13 mouse cellular contexts compared by ENCODE assay signal in genomic region chr4:135958354-135958753, GRCm38 (mm10). TPM values are rescaled to one million over a fixed set of nuclear protein-coding genes. Genes with fewer than 3 reads are reported as not detected.
DNase-seq lines count a peak whose midpoint lies in the region; ATAC-seq and TF ChIP-seq lines count a peak whose summit lies in the region.
"Had no signal": no experiment of that assay in that cellular context is flagged by ENCODE, and none has a peak within 500 bp of the region (broad histone marks: within the 10 kb centered on the region; RNA-seq: fewer than 3 reads in every experiment).

No protein-coding gene starts in this region.

- ATAC-seq in intestine, embryonic 16.5 days = peak; percentile 77
- peak; percentile 85 for ATAC-seq in liver, postnatal 0 days
- ATAC-seq in megakaryocyte progenitor cell, adult 5-6 weeks (replicated peaks; ENCODE audit: poor library complexity) = no peak

- intact Hi-C loops in heart, postnatal 36 days (cut with DNase I) = no loop called here

- no peaks in the 10 kb centered on the region for H3K9me3 ChIP-seq in intestine, embryonic 16.5 days (ENCODE audit: control insufficient read depth, low read length)
- no peaks in the 10 kb centered on the region for H3K9me3 ChIP-seq in liver, postnatal 0 days (ENCODE audit: low read length)
- H3K9me3 ChIP-seq: heart, embryonic 10.5 days; hindbrain, embryonic 15.5 days; limb, embryonic 13.5 days had no signal

- no peak for TF ChIP-seq CTCF in liver, postnatal 0 days (IDR thresholded peaks at IDR 0.05; ENCODE audit: low read depth)

- no peaks in the 10 kb centered on the region for H3K27me3 ChIP-seq in intestine, embryonic 16.5 days (replicated peaks; ENCODE audit: control insufficient read depth, insufficient read depth, low read length)
- no peaks in the 10 kb centered on the region for H3K27me3 ChIP-seq in liver, postnatal 0 days (ENCODE audit: insufficient read depth, low read length)
- H3K27me3 ChIP-seq: hindbrain, embryonic 15.5 days; limb, embryonic 13.5 days had no signal

- peak overlapping the region; percentile 45 for H3K4me2 ChIP-seq in intestine, embryonic 16.5 days (ENCODE audit: low read depth, low read length)
- peak overlapping the region; percentile 2; the same call in 1 of the 2 replicates for H3K4me2 ChIP-seq in liver, postnatal 0 days (ENCODE audit: low read depth, low read length)
- H3K4me2 ChIP-seq: hindbrain, embryonic 15.5 days; limb, embryonic 13.5 days had no signal

- H3K27ac ChIP-seq in intestine, embryonic 16.5 days (ENCODE audit: low read length) = peak overlapping the region; percentile 85
- H3K27ac ChIP-seq in liver, postnatal 0 days (ENCODE audit: low read depth) = peak overlapping the region; percentile 95
- H3K27ac ChIP-seq: heart, embryonic 10.5 days; hindbrain, embryonic 15.5 days; limb, embryonic 13.5 days; macrophage had no signal

- peaks cover 9% of the 10 kb centered on the region for H3K4me1 ChIP-seq in intestine, embryonic 16.5 days (ENCODE audit: control insufficient read depth, insufficient read depth, low read length)
- peaks cover 18% of the 10 kb centered on the region for H3K4me1 ChIP-seq in liver, postnatal 0 days (ENCODE audit: insufficient read depth)

- peak overlapping the region; percentile 25 for H3K4me3 ChIP-seq in intestine, embryonic 16.5 days (ENCODE audit: low read length)
- H3K4me3 ChIP-seq in liver, postnatal 0 days (ENCODE audit: low read depth, low read length) = no peak overlapping the region
- H3K4me3 ChIP-seq: heart, embryonic 10.5 days; hindbrain, embryonic 15.5 days; limb, embryonic 13.5 days; myocyte had no signal

- WGBS in intestine, embryonic 16.5 days = 47% methylated on average over 8 of the region's 8 CpGs
- WGBS in liver, postnatal 0 days (ENCODE audit: insufficient replicate concordance) = 64% methylated on average over 8 of the region's 8 CpGs

- peak overlapping the region; percentile 55 for H3K9ac ChIP-seq in intestine, embryonic 16.5 days (ENCODE audit: low read depth, low read length)
- H3K9ac ChIP-seq in liver, postnatal 0 days (replicated peaks) = no peak overlapping the region
- H3K9ac ChIP-seq: hindbrain, embryonic 15.5 days; limb, embryonic 13.5 days had no signal

- peak; percentile 41 for DNase-seq in cerebellum, adult 9-11 months
- DNase-seq in cerebellum, postnatal 14 days = no peak
- DNase-seq in kidney, postnatal 14 days = peak; percentile 84
- peak; percentile 80 for DNase-seq in liver, postnatal 0 days
- DNase-seq in frontal cortex, adult 2 months (ENCODE audit: extremely low spot score in 1 of 2, low spot score in 1 of 2) = no peak
- no peak for DNase-seq in heart, postnatal 36 days

- TF ChIP-seq EP300 in liver, postnatal 0 days (IDR thresholded peaks at IDR 0.05; ENCODE audit: low read depth) = peak; percentile 75

- peaks cover 11% of the 10 kb centered on the region for H3K36me3 ChIP-seq in intestine, embryonic 16.5 days (ENCODE audit: control insufficient read depth, insufficient read depth, low read length)
- H3K36me3 ChIP-seq in liver, postnatal 0 days (replicated peaks; ENCODE audit: insufficient read depth, low read length) = peaks cover 54% of the 10 kb centered on the region

RNA-seq across cellular contexts. Expression of gene Gale, which starts 5.2 kb away (rescaled TPM):
- 127 and 130 TPM in 2 replicates for polyA plus RNA-seq in intestine, embryonic 16.5 days (2015; fragmentation: Nextera tagmentation; extraction: Ambion mirVana)
- 82.2 and 96.5 TPM in 2 replicates for polyA plus RNA-seq in liver, postnatal 0 days (2015; fragmentation: Nextera tagmentation; extraction: Ambion mirVana)
- polyA plus RNA-seq in frontal cortex, adult 2 months (2012; rRNA removed) = 31.9 and 37.6 TPM in 2 replicates
- 4.4 and 5.2 TPM in 2 replicates for total RNA-seq in megakaryocyte progenitor cell, adult 5-6 weeks (2015)
- 2.2 and 4.7 TPM in 2 replicates for total RNA-seq in megakaryocyte progenitor cell, adult 5-6 weeks (2017)
- total RNA-seq in heart, postnatal 36 days (2021) = 1 to 10 TPM in 1 of 2 experiments, under 1 TPM in 1; 0.94 to 1.9 TPM

RNA-seq across cellular contexts. Expression of gene Hmgcl, which starts 12.1 kb away (rescaled TPM):
- polyA plus RNA-seq in intestine, embryonic 16.5 days (2015; fragmentation: Nextera tagmentation; extraction: Ambion mirVana) = 147 and 165 TPM in 2 replicates
- 351 and 364 TPM in 2 replicates for polyA plus RNA-seq in liver, postnatal 0 days (2015; fragmentation: Nextera tagmentation; extraction: Ambion mirVana)
- 56.1 and 56.2 TPM in 2 replicates for polyA plus RNA-seq in frontal cortex, adult 2 months (2012; rRNA removed)
- total RNA-seq in megakaryocyte progenitor cell, adult 5-6 weeks (2015) = 51.4 and 52.1 TPM in 2 replicates
- 39.7 and 48.1 TPM in 2 replicates for total RNA-seq in megakaryocyte progenitor cell, adult 5-6 weeks (2017)
- 10 to 100 TPM; 72.7 to 86.8 TPM for total RNA-seq in heart, postnatal 36 days (2021)

RNA-seq across cellular contexts. Expression of gene Lypla2, which starts 14.1 kb away (rescaled TPM):
- 111 and 115 TPM in 2 replicates for polyA plus RNA-seq in intestine, embryonic 16.5 days (2015; fragmentation: Nextera tagmentation; extraction: Ambion mirVana)
- 54.2 and 55.5 TPM in 2 replicates for polyA plus RNA-seq in liver, postnatal 0 days (2015; fragmentation: Nextera tagmentation; extraction: Ambion mirVana)
- polyA plus RNA-seq in frontal cortex, adult 2 months (2012; rRNA removed) = 108 and 117 TPM in 2 replicates
- 37.2 and 42.6 TPM in 2 replicates for total RNA-seq in megakaryocyte progenitor cell, adult 5-6 weeks (2015)
- 15.7 and 21.9 TPM in 2 replicates for total RNA-seq in megakaryocyte progenitor cell, adult 5-6 weeks (2017)
- total RNA-seq in heart, postnatal 36 days (2021) = 10 to 100 TPM; 33.3 to 34.7 TPM

RNA-seq across cellular contexts. Expression of gene Pithd1, which starts 28.7 kb away (rescaled TPM):
- polyA plus RNA-seq in intestine, embryonic 16.5 days (2015; fragmentation: Nextera tagmentation; extraction: Ambion mirVana) = 41.3 and 47.2 TPM in 2 replicates
- 42.9 and 45.2 TPM in 2 replicates for polyA plus RNA-seq in liver, postnatal 0 days (2015; fragmentation: Nextera tagmentation; extraction: Ambion mirVana)
- 107 TPM in 2 replicates for polyA plus RNA-seq in frontal cortex, adult 2 months (2012; rRNA removed)
- total RNA-seq in megakaryocyte progenitor cell, adult 5-6 weeks (2015) = 19.8 and 22.7 TPM in 2 replicates
- total RNA-seq in megakaryocyte progenitor cell, adult 5-6 weeks (2017) = 18.3 and 31.5 TPM in 2 replicates
- total RNA-seq in heart, postnatal 36 days (2021) = 10 to 100 TPM; 19.8 to 22.2 TPM

RNA-seq across cellular contexts. Expression of gene Fuca1, which starts 37.8 kb away (rescaled TPM):
- polyA plus RNA-seq in intestine, embryonic 16.5 days (2015; fragmentation: Nextera tagmentation; extraction: Ambion mirVana) = 214 and 254 TPM in 2 replicates
- polyA plus RNA-seq in liver, postnatal 0 days (2015; fragmentation: Nextera tagmentation; extraction: Ambion mirVana) = 45.2 and 50.7 TPM in 2 replicates
- 40.4 and 42.3 TPM in 2 replicates for polyA plus RNA-seq in frontal cortex, adult 2 months (2012; rRNA removed)
- 27.9 and 39.3 TPM in 2 replicates for total RNA-seq in megakaryocyte progenitor cell, adult 5-6 weeks (2015)
- 122 and 139 TPM in 2 replicates for total RNA-seq in megakaryocyte progenitor cell, adult 5-6 weeks (2017)
- 10 to 100 TPM; 31.0 to 31.4 TPM for total RNA-seq in heart, postnatal 36 days (2021)

Comparison
In these comparisons a context has a peak if more than half of its experiments do, and no peak if none do; other contexts are left out.
1. DNase-seq: peak in cerebellum, adult 9-11 months (single experiment), kidney, postnatal 14 days (single experiment) and liver, postnatal 0 days (single experiment); none in cerebellum, postnatal 14 days (0 of 2), frontal cortex, adult 2 months (0 of 2) and heart, postnatal 36 days (0 of 2).